Mouse (Mus musculus) intestine, postnatal 0 days (tissue): ENCODE measurements around the gene Zmynd10. TPM values are rescaled to one million over a fixed set of nuclear protein-coding genes. Genes with fewer than 3 reads are reported as not detected.
A peak's percentile ranks its signal among the peaks of the same experiment; 100 is the strongest.

Experiments
- ATAC-seq: fragments of 200-750 bp; cut with Nextera tagmentation; 2 replicates; pipeline ENCODE4 v1.8.0; 2017; ENCODE audit warnings: mild to moderate bottlenecking, moderate TSS enrichment, moderate library complexity
- H3K27ac ChIP-seq: fragments of 300-500 bp; sonication (generic); 2 replicates; pipeline ENCODE4 v1.5.1; 2014; ENCODE audit warnings: mild to moderate bottlenecking, low read depth, low read length, moderate library complexity
- H3K27me3 ChIP-seq: fragments of 300-500 bp; sonication (generic); replicated peaks from 2 replicates; pipeline ENCODE4 v1.6.1; 2014; ENCODE audit warnings: low read length, mixed read lengths; ENCODE audit not compliant: control insufficient read depth, insufficient read depth
- H3K36me3 ChIP-seq: fragments of 300-500 bp; sonication (generic); 2 replicates; pipeline ENCODE4 v1.6.1; 2014; ENCODE audit warnings: mild to moderate bottlenecking, moderate library complexity; ENCODE audit not compliant: control insufficient read depth, insufficient read depth
- H3K4me1 ChIP-seq: fragments of 300-500 bp; sonication (generic); replicated peaks from 2 replicates; pipeline ENCODE4 v1.6.1; 2014; ENCODE audit warnings: antibody characterized with exemption, low read length, mixed read lengths; ENCODE audit not compliant: control insufficient read depth, insufficient read depth
- H3K4me2 ChIP-seq: fragments of 300-500 bp; sonication (generic); replicated peaks from 2 replicates; pipeline ENCODE4 v1.6.1; 2014; ENCODE audit warnings: low read depth, mild to moderate bottlenecking, moderate library complexity
- H3K4me3 ChIP-seq: fragments of 300-500 bp; sonication (generic); 2 replicates; pipeline ENCODE4 v1.5.1; 2014; ENCODE audit warnings: low read depth, low read length
- H3K9ac ChIP-seq: fragments of 300-500 bp; sonication (generic); 2 replicates; pipeline ENCODE4 v1.6.1; 2014; ENCODE audit warnings: mild to moderate bottlenecking, low read depth, low read length
- H3K9me3 ChIP-seq: fragments of 300-500 bp; sonication (generic); 2 replicates; pipeline ENCODE4 v1.6.1; 2016; ENCODE audit warnings: mixed run types; ENCODE audit not compliant: control insufficient read depth
- CTCF ChIP-seq: sonication (generic); IDR thresholded peaks from 2 replicates; pipeline ENCODE4 v1.5.1; 2016; ENCODE audit warnings: low read depth, mild to moderate bottlenecking, control low read depth, antibody characterized with exemption, moderate library complexity
- WGBS: fragments of 180-500 bp; shearing (Covaris S2); extraction: QIAGEN DNeasy Blood & Tissue Kit; methylation state at CpG from one replicate; pipeline ENCODE4 v1.1.7; 2014; 5-methylcytosine and 5-hydroxymethylcytosine counted together
- polyA plus RNA-seq: library from polyadenylated mRNA; unstranded; fragments of >200 nt; fragmentation: Nextera tagmentation; extraction: Ambion mirVana; gene quantifications from 2 replicates; pipeline ENCODE4 v1.2.1, GENCODE M21; 2015

The Zmynd10 gene
- polyA plus RNA-seq, 1 experiment from 2014 or later = 5.0 TPM

DNA sequence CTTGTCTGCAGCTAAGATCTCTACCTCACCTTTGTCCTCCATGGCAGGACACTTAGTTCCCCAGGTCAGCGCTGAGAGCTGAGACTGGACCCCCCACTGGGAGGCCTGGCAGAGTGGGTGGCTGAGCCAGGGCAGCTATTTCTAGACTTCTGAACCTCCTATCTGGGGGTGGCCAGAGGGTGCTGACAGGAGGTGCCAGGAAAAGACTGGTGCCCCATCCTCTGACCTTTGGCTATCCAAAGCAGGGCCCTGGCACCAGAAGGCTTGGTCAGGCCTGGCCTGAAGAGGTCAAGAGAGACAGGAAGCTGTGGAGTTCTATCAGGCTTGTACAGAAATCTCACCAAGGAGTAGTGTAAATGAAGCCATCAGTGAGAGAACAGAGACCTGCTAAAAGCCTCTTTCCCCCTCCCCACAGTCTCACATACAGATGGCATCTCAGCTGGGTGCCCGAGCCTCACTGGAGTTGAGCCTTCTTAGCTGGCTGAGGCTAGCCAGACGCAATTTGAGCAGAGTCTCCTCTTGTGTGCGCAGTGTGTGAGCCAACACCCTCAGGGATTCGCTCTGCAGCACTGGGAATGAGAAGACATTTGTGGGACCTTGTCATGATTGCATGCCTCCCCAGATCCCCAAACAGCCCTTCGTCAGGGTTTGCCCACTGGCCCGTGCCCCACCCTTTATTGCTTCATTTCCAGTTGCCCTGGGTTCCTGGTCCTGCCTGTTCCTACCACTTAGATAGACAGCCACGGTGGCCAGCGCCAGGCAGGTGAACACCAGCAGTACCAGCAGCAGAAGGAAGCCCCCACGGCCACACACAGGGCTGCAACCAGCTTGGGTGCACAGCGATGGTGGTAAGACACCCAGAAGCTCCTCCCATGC is 46.2 kb downstream of the Zmynd10 start:
- WGBS = 70% methylated on average over 11 of the region's 11 CpGs
- no peak for ATAC-seq
- Histone ChIP-seq H3K4me1 (no peaks in the 10 kb centered on the region; the same call in 1 of the 2 replicates), H3K4me3 (no peak overlapping the region), H3K9ac (no peak overlapping the region), H3K4me2 (no peak overlapping the region), H3K36me3 (peaks cover 42% of the 10 kb centered on the region), H3K27ac (no peak overlapping the region), H3K9me3 (no peaks in the 10 kb centered on the region), H3K27me3 (no peaks in the 10 kb centered on the region)
- TF ChIP-seq CTCF = no peak

GRCm38 (mm10) chr9:107594281-107595062 is 47.4 kb downstream of the Zmynd10 start:
- H3K4me1 ChIP-seq = no peaks in the 10 kb centered on the region; the same call in 1 of the 2 replicates
- ATAC-seq = no peak
- peaks cover 50% of the 10 kb centered on the region for H3K36me3 ChIP-seq
- H3K4me3 ChIP-seq = no peak overlapping the region
- no peaks in the 10 kb centered on the region for H3K9me3 ChIP-seq
- no peak overlapping the region for H3K27ac ChIP-seq
- no peak overlapping the region for H3K9ac ChIP-seq
- no peaks in the 10 kb centered on the region for H3K27me3 ChIP-seq
- H3K4me2 ChIP-seq = no peak overlapping the region
- TF ChIP-seq CTCF = no peak
- WGBS = 72% methylated on average over 8 of the region's 8 CpGs

DNA sequence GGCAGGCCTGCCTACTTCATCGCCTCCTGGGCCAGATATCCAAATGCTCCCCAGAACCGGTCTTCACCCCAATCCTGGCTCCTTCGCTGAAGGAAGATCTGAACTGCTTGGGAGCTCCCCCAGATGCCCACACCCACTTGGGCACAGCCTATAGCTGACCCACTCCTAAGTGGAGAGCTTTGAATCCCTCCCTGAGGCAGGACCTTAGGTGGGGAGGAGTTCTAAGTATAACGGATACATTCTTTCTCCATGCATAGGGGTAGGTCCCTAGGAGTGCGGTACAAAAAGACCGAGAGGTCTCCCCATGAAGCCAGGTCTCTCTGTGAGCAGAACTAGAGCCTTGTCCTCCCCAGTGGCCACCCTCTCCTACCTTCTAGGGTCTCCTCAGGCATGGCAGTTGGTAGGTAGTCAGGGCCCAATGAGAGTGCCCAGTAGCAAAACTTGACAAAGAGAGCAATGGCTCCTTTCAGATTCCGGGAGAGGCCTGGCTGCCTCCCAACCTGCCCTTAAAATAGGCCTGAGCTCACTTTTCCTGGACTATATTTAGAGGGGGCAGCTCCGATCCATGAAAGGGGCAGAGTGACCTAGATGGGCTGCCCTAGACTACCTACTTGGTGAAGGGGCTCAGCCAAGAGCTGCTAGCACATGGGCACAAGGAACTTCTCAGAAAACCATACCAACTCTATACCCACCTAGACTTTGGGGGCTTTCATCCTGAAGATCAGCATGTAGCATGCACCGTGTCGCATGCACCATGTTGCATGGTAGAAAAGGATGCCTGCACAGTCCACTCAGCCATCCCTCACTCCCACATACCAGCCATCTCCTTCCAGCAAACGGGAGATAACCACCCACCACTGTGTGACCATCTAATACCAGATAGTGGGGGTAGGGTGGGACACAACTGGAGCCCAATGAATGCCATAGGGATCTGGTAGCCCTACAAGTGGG is 49.8 kb downstream of the Zmynd10 start:
- ATAC-seq = no peak
- Histone ChIP-seq H3K4me2 (no peak overlapping the region), H3K9ac (no peak overlapping the region), H3K4me3 (no peak overlapping the region), H3K27me3 (no peaks in the 10 kb centered on the region), H3K4me1 (0 out of 2 replicates have a peak, but pooled peaks cover 2% of the 10 kb centered on the region), H3K27ac (no peak overlapping the region), H3K36me3 (peaks cover 41% of the 10 kb centered on the region), H3K9me3 (no peaks in the 10 kb centered on the region)
- WGBS = 91% methylated on average over 11 of the region's 11 CpGs
- TF ChIP-seq CTCF = no peak

DNA sequence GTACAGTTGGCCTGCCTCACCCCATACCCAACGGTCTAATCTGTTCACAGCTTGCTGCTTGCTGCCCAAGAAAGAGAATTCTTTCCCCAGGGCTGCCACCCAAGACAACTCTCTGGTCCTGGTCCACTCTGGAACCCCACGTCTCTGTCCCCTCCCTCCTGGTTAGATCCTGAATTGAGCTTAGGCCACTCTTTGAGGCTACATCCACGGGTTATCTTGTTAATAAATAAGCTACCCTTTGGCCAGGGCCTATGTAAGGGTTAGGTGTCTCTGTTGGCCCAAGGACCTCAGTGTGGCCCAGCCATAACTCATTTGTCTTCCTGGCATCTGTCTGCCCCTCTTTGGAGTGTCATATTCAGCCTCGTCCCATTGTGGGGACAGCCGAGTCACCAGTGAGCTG is 51.3 kb downstream of the Zmynd10 start:
- 0 out of 2 replicates have a peak, but pooled peaks cover 3% of the 10 kb centered on the region for H3K4me1 ChIP-seq
- no peak overlapping the region for H3K4me3 ChIP-seq
- no peak overlapping the region for H3K9ac ChIP-seq
- peak overlapping the region; percentile 28 for H3K27ac ChIP-seq
- H3K9me3 ChIP-seq = no peaks in the 10 kb centered on the region
- ATAC-seq = no peak
- 49% methylated on average over 5 of the region's 5 CpGs for WGBS
- H3K27me3 ChIP-seq = no peaks in the 10 kb centered on the region
- peaks cover 27% of the 10 kb centered on the region; the same call in 1 of the 2 replicates for H3K36me3 ChIP-seq
- no peak for TF ChIP-seq CTCF
- H3K4me2 ChIP-seq = no peak overlapping the region

DNA sequence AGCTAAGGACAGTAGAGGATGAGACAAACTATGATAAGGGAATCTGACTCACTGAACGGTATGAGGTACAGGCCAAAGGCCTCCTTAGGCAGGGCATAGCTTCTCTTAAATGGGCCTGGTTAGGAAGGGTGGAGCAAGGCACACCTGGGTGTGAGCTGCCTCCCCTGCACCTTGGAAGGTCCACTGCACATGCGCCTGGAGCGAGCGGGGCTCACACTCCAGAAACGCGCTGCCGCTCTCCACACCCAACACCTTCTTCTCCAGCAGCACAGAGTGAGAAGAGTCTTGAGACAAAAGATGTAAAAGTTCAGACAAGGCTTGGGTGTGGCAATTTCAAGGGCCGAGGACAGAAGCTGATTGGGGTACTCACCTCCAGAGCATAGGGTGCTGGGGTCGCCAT is 52.3 kb downstream of the Zmynd10 start:
- no peaks in the 10 kb centered on the region for H3K9me3 ChIP-seq
- no peak overlapping the region for H3K27ac ChIP-seq
- no peak for TF ChIP-seq CTCF
- peaks cover 20% of the 10 kb centered on the region; the same call in 1 of the 2 replicates for H3K36me3 ChIP-seq
- 66% methylated on average over 9 of the region's 9 CpGs for WGBS
- ATAC-seq = no peak
- H3K9ac ChIP-seq = no peak overlapping the region
- no peak overlapping the region for H3K4me3 ChIP-seq
- 0 out of 2 replicates have a peak, but pooled peaks cover 6% of the 10 kb centered on the region for H3K4me1 ChIP-seq
- no peak overlapping the region for H3K4me2 ChIP-seq
- no peaks in the 10 kb centered on the region for H3K27me3 ChIP-seq
